Mouse (Mus musculus) spleen, postnatal 10 days (tissue): ENCODE data around the gene Olfr680-ps1.
"Not testable (repeated sequence)": the region's sequence is repeated elsewhere in the genome, so short reads cannot be mapped to it uniquely, and the experiment has no call there.

ENCODE experiments used
- DNase-seq, 2 experiments: peaks; one replicate each; pipeline ENCODE4 v3.0.0; 2021 to 2022; ENCODE audit warnings: low spot score in 2 of 2

Olfr680-ps1 gene

GRCm38 (mm10) chr7:105092717-105093116 is at the start of gene Olfr680-ps1:
Olfr680-ps1 (minus strand) TSS chr7:105092817.
- DNase-seq = not testable (repeated sequence)

GRCm38 (mm10) chr7:105141275-105141674 is 48.7 kb upstream of the Olfr680-ps1 start:
- DNase-seq = no peak

GRCm38 (mm10) chr7:105116536-105116935 is 23.9 kb upstream of the Olfr680-ps1 start, which contains the start of gene Olfr681:
Olfr681 (plus strand) TSS chr7:105116836.
- no peak for DNase-seq

GRCm38 (mm10) chr7:105080905-105081304 is 11.7 kb downstream of the Olfr680-ps1 start, which contains the start of gene Olfr679:
Olfr679 (plus strand) TSS chr7:105081205.
- no peak for DNase-seq

- no peak for DNase-seq
These were observed 28.4 kb downstream of the Olfr680-ps1 start, which contains the start of gene Olfr678 for GRCm38 (mm10) chr7:105064175-105064574. Olfr678 (plus strand) TSS chr7:105064475.

GRCm38 (mm10) chr7:105058951-105059350 is 33.7 kb downstream of the Olfr680-ps1 start:
- no peak for DNase-seq
